In the genomic region with DNA sequence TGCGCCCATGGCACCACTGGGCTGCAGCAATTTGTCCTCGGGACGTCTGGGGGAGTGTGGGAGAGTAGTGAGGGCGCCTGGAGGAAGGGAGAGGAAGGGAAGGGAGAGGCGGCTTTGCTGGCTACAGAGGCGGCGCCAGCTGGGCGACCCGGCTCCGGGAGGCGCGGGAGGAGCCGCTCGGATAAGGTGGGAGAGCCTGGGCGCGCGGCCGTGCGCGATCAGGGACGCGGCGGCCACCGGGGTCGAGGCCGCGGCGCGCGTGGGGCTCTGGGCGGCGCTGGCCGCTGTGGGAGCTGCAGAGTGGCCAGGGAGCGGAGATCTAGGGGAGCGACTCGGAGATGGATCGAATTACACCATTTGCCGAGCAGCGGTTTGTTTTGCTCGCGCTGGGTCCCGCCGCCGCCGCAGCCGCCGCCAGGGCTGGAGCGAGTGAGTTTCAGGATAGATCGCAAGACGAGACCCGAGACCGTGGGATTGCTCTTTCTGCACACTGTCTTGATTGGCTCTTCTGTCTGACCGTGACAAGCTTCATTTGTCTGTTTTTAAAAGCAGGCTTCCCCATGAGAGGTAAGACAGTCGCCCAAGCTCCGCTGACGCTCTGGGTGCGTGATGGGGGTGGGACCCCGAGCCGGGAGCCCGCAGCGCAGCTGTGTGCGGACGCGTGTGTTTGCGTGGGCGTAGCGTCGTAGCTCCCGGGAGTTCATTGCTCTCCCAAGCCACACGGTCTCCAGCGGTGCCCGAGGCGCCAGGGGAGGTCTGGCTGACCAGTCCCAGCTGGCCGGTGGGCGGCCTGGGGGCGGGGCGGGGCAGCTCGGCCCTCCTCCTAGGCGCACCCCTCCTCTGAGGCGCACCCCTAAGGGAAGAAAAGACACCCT, we compare ENCODE assay signal across 8 mouse cellular contexts.
DNase-seq lines count a peak whose midpoint lies in the region; ATAC-seq and TF ChIP-seq lines count a peak whose summit lies in the region.

No protein-coding gene starts in this region.

- TF ChIP-seq POLR2A in heart, adult 2 months (IDR thresholded peaks at IDR 0.05; ENCODE audit: insufficient read depth, low read depth, low read length), result peak; percentile 82
- no peak for TF ChIP-seq POLR2A in small intestine, adult 2 months (IDR thresholded peaks at IDR 0.05; ENCODE audit: low read depth, low read length)

- H3K27me3 ChIP-seq in erythroblast, embryonic 14.5 days (ENCODE audit: control insufficient read depth), result peaks cover 46% of the 10 kb centered on the region
- H3K27me3 ChIP-seq in embryonic facial prominence, embryonic 12.5 days, result peaks cover 7% of the 10 kb centered on the region; the same call in 1 of the 2 replicates
- no peaks in the 10 kb centered on the region for H3K27me3 ChIP-seq in heart, adult 2 months (ENCODE audit: control insufficient read depth, insufficient read depth, low read length)
- peaks cover 34% of the 10 kb centered on the region; the same call in 1 of the 2 replicates for H3K27me3 ChIP-seq in limb, embryonic 10.5 days (ENCODE audit: low read depth, poor library complexity, severe bottlenecking)
- H3K27me3 ChIP-seq in midbrain, embryonic 10.5 days (ENCODE audit: low read depth, poor library complexity, severe bottlenecking), result peaks cover 61% of the 10 kb centered on the region
- no peaks in the 10 kb centered on the region for H3K27me3 ChIP-seq in small intestine, adult 2 months (ENCODE audit: control insufficient read depth, insufficient read depth, low read length)

- H3K9ac ChIP-seq in embryonic facial prominence, embryonic 12.5 days, result peak overlapping the region; percentile 77
- H3K9ac ChIP-seq in heart, adult 2 months (ENCODE audit: low read depth, low read length), result peak overlapping the region; percentile 91

- peaks cover 3% of the 10 kb centered on the region; the same call in 1 of the 2 replicates for H3K79me2 ChIP-seq in heart, adult 2 months (replicated peaks; ENCODE audit: control insufficient read depth, insufficient read depth, low read length)

- no peaks in the 10 kb centered on the region for H3K36me3 ChIP-seq in erythroblast, embryonic 14.5 days (ENCODE audit: control insufficient read depth)
- no peaks in the 10 kb centered on the region for H3K36me3 ChIP-seq in embryonic facial prominence, embryonic 12.5 days
- H3K36me3 ChIP-seq in heart, adult 2 months (ENCODE audit: control insufficient read depth, insufficient read depth, low read length), result peaks cover 10% of the 10 kb centered on the region; the same call in 1 of the 2 replicates
- H3K36me3 ChIP-seq in limb, embryonic 10.5 days, result no peaks in the 10 kb centered on the region
- H3K36me3 ChIP-seq in midbrain, embryonic 10.5 days, result no peaks in the 10 kb centered on the region
- no peaks in the 10 kb centered on the region for H3K36me3 ChIP-seq in small intestine, adult 2 months (ENCODE audit: control insufficient read depth, insufficient read depth, low read length)

- intact Hi-C loops in heart, adult 2 months (cut with DNase I), result loop anchor here (2.0 to 10.0 kb wide), 6 partner anchors 41 to 515 kb away; a partner anchor contains a TSS

- no peaks in the 10 kb centered on the region for H3K9me3 ChIP-seq in erythroblast, embryonic 14.5 days (ENCODE audit: control insufficient read depth, low read length)
- H3K9me3 ChIP-seq in embryonic facial prominence, embryonic 12.5 days, result no peaks in the 10 kb centered on the region
- H3K9me3 ChIP-seq in limb, embryonic 10.5 days (replicated peaks), result no peaks in the 10 kb centered on the region
- H3K9me3 ChIP-seq in midbrain, embryonic 10.5 days (replicated peaks), result no peaks in the 10 kb centered on the region

- H3K4me3 ChIP-seq in erythroblast, embryonic 14.5 days (replicated peaks), result peak overlapping the region; percentile 45
- H3K4me3 ChIP-seq in embryonic facial prominence, embryonic 12.5 days, result peak overlapping the region; percentile 78
- peak overlapping the region; percentile 79 for H3K4me3 ChIP-seq in heart, adult 2 months
- peak overlapping the region; percentile 83 for H3K4me3 ChIP-seq in limb, embryonic 10.5 days
- H3K4me3 ChIP-seq in midbrain, embryonic 10.5 days, result peak overlapping the region; percentile 79
- H3K4me3 ChIP-seq in small intestine, adult 2 months (ENCODE audit: low read depth, low read length), result peak overlapping the region; percentile 99

- TF ChIP-seq CTCF in heart, adult 2 months (IDR thresholded peaks at IDR 0.05), result peak; percentile 37; the same call in 1 of the 2 replicates
- no peak for TF ChIP-seq CTCF in small intestine, adult 2 months (IDR thresholded peaks at IDR 0.05; ENCODE audit: extremely low read depth, insufficient read length, insufficient replicate concordance, low read depth, low read length)

- peak overlapping the region; percentile 90 for H3K27ac ChIP-seq in embryonic facial prominence, embryonic 12.5 days
- H3K27ac ChIP-seq in heart, adult 2 months, result peak overlapping the region; percentile 96
- peak overlapping the region; percentile 91 for H3K27ac ChIP-seq in limb, embryonic 10.5 days
- H3K27ac ChIP-seq in midbrain, embryonic 10.5 days (replicated peaks), result peak overlapping the region; percentile 86
- peak overlapping the region; percentile 86 for H3K27ac ChIP-seq in small intestine, adult 2 months (ENCODE audit: insufficient read depth, low read depth, low read length)

- peak overlapping the region; percentile 80 for H3K4me2 ChIP-seq in embryonic facial prominence, embryonic 12.5 days (replicated peaks)

- no peaks in the 10 kb centered on the region for H3K4me1 ChIP-seq in erythroblast, embryonic 14.5 days (ENCODE audit: control insufficient read depth)
- H3K4me1 ChIP-seq in embryonic facial prominence, embryonic 12.5 days, result peaks cover 14% of the 10 kb centered on the region; the same call in 1 of the 2 replicates
- H3K4me1 ChIP-seq in heart, adult 2 months (ENCODE audit: control insufficient read depth, insufficient read depth, low read length), result peaks cover 5% of the 10 kb centered on the region; the same call in 1 of the 2 replicates
- peaks cover 24% of the 10 kb centered on the region for H3K4me1 ChIP-seq in limb, embryonic 10.5 days
- peaks cover 57% of the 10 kb centered on the region for H3K4me1 ChIP-seq in midbrain, embryonic 10.5 days
- H3K4me1 ChIP-seq in small intestine, adult 2 months (ENCODE audit: control insufficient read depth, insufficient read depth, insufficient read length, low read length), result peaks cover 13% of the 10 kb centered on the region; the same call in 1 of the 2 replicates

- WGBS in embryonic facial prominence, embryonic 12.5 days, result under 1% methylated on average over 78 of the region's 80 CpGs
- WGBS in heart, adult 2 months, result under 1% methylated on average over 77 of the region's 80 CpGs
- under 1% methylated on average over 77 of the region's 80 CpGs for WGBS in limb, embryonic 10.5 days
- under 1% methylated on average over 79 of the region's 80 CpGs for WGBS in midbrain, embryonic 10.5 days
- under 1% methylated on average over 79 of the region's 80 CpGs for WGBS in small intestine, adult 2 months

- no peak for ATAC-seq in erythroblast, adult 5-6 weeks (replicated peaks; ENCODE audit: low FRiP score, poor library complexity, severe bottlenecking)
- peak; percentile 89 for ATAC-seq in embryonic facial prominence, embryonic 12.5 days (ENCODE audit: insufficient number of reproducible peaks, insufficient read depth, low FRiP score, low TSS enrichment)

- peak; percentile 94 to 95 for DNase-seq in heart, adult 2 months
- DNase-seq in kidney, adult 11 months, result peak; percentile 80
- peak; percentile 83 for DNase-seq in limb, embryonic 10.5 days (ENCODE audit: low spot score)
- peak; percentile 86 for DNase-seq in midbrain, embryonic 10.5 days (ENCODE audit: low spot score)

- TF ChIP-seq EP300 in heart, adult 2 months (IDR thresholded peaks at IDR 0.05; ENCODE audit: insufficient read depth, low read depth, low read length), result 0 out of 2 replicates have a peak, but pooled peaks have one; percentile 21

Comparison
In these comparisons a context has a peak if more than half of its experiments do, and no peak if none do; other contexts are left out.
1. H3K4me3 ChIP-seq: peak in every context shown above with its lines; median percentile 99 in small intestine, adult 2 months; 83 in limb, embryonic 10.5 days; 79 in heart, adult 2 months; 79 in midbrain, embryonic 10.5 days; 78 in embryonic facial prominence, embryonic 12.5 days; 45 in erythroblast, embryonic 14.5 days.